In the genomic region with DNA sequence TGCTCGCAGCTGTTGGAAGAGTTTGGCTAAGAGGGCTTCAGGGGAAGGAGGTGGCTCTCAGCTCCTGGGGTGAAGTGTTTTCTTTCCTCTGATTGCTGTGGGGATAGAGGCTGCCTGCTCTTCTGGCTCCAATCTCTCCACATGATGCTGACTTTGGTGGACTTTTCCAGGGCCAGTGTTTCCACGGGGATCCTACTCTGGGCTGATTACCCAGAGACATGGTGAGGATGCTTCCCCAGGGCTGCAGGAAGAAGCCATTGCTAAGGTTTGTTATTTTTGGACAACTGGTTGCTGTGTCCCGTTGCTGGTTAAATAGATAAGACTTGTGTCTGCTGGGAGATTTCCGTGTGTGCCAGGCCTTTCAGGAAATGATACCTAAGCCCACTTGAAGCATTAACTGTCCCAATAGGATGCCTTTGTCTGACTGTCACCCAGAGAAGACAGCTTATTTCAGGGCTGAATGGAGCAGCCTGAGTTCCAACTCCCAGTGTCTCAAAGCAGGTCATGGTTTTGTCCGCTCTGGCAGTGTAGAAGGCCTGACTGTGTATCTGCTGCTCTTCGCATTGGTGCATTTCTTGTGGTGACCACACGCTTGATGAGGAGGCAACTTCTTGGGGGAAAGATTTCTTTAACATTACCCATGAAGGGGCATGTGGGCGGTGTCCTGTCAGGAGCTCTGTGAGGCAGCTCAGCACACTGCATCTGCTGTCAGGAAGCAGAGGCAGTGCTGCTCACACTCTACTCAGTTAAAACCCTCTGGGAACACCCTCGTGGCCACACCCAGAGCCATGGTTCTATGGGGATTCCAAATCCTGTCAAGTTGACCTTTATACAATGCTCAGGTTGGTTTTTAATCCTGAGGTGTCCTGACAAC, we compare ENCODE assay signal across 16 mouse cellular contexts.
DNase-seq lines count a peak whose midpoint lies in the region; ATAC-seq and TF ChIP-seq lines count a peak whose summit lies in the region.
"Had no signal": no experiment of that assay in that cellular context is flagged by ENCODE, and none has a peak within 500 bp of the region (broad histone marks: within the 10 kb centered on the region; RNA-seq: fewer than 3 reads in every experiment).

No protein-coding gene starts in this region.

- no peak for DNase-seq in hindbrain, embryonic 10.5 days (ENCODE audit: low spot score)
- peak; percentile 25 for DNase-seq in retina, postnatal 1 day
- no peak for DNase-seq in retina, embryonic 14.5 days (ENCODE audit: low spot score)
- DNase-seq in heart, postnatal 10 days: peak; percentile 7 to 10
- DNase-seq in left cerebral cortex, adult 2 months (ENCODE audit: extremely low spot score in 1 of 2, low spot score in 2 of 2): no peak
- no peak for DNase-seq in layer of hippocampus, adult 8-10 months (ENCODE audit: low spot score in 2 of 2)
- DNase-seq: cerebellum, postnatal 14 days; gastrocnemius, adult 2 months; kidney, postnatal 36 days; lung, postnatal 4 days; right cerebral cortex, postnatal 14 days had no signal

- H3K9me3 ChIP-seq in hindbrain, embryonic 10.5 days: 0 out of 2 replicates have a peak, but pooled peaks cover under 1% of the 10 kb centered on the region
- no peaks in the 10 kb centered on the region for H3K9me3 ChIP-seq in hindbrain, embryonic 16.5 days (ENCODE audit: control insufficient read depth, low read length)
- H3K9me3 ChIP-seq: embryonic facial prominence, embryonic 15.5 days; forebrain, embryonic 15.5 days had no signal

- WGBS in hindbrain, embryonic 10.5 days: 40% methylated on average over 9 of the region's 9 CpGs
- WGBS in hindbrain, embryonic 16.5 days: 43% methylated on average over 9 of the region's 9 CpGs

- no peak for ATAC-seq in hindbrain, embryonic 16.5 days
- ATAC-seq: CD4-positive, CD25-positive, alpha-beta regulatory T cell, adult 4 months; forebrain, embryonic 15.5 days; inflammation-experienced regulatory T-cells, adult 6 months had no signal

- no peak overlapping the region for H3K4me2 ChIP-seq in hindbrain, embryonic 16.5 days (ENCODE audit: low read length)
- H3K4me2 ChIP-seq: embryonic facial prominence, embryonic 15.5 days; forebrain, embryonic 15.5 days had no signal

- TF ChIP-seq CTCF in left cerebral cortex, adult 2 months (IDR thresholded peaks at IDR 0.05): no peak

- H3K36me3 ChIP-seq in hindbrain, embryonic 10.5 days: no peaks in the 10 kb centered on the region
- no peaks in the 10 kb centered on the region for H3K36me3 ChIP-seq in hindbrain, embryonic 16.5 days (ENCODE audit: control insufficient read depth, insufficient read depth, low read length)
- H3K36me3 ChIP-seq: embryonic facial prominence, embryonic 15.5 days; forebrain, embryonic 15.5 days had no signal

- peak overlapping the region; percentile 43; the same call in 1 of the 2 replicates for H3K27ac ChIP-seq in hindbrain, embryonic 10.5 days
- H3K27ac ChIP-seq in hindbrain, embryonic 16.5 days (ENCODE audit: low read depth, low read length): no peak overlapping the region; the same call in 1 of the 2 replicates
- no peak overlapping the region for H3K27ac ChIP-seq in left cerebral cortex, adult 2 months
- H3K27ac ChIP-seq: embryonic facial prominence, embryonic 15.5 days; forebrain, embryonic 15.5 days; gastrocnemius, adult 2 months had no signal

- intact Hi-C loops in heart, postnatal 10 days (cut with DNase I): no loop called here
- intact Hi-C loops in left cerebral cortex, adult 2 months (cut with DNase I): no loop called here

- H3K27me3 ChIP-seq in hindbrain, embryonic 10.5 days (ENCODE audit: insufficient read depth, poor library complexity, severe bottlenecking): no peaks in the 10 kb centered on the region
- no peaks in the 10 kb centered on the region for H3K27me3 ChIP-seq in hindbrain, embryonic 16.5 days (replicated peaks; ENCODE audit: control insufficient read depth, insufficient read depth, low read length)
- H3K27me3 ChIP-seq: embryonic facial prominence, embryonic 15.5 days; forebrain, embryonic 15.5 days had no signal

- H3K4me1 ChIP-seq in hindbrain, embryonic 10.5 days (replicated peaks): peaks cover 19% of the 10 kb centered on the region
- peaks cover 3% of the 10 kb centered on the region; the same call in 1 of the 2 replicates for H3K4me1 ChIP-seq in hindbrain, embryonic 16.5 days (ENCODE audit: control insufficient read depth, insufficient read depth, low read depth, low read length)
- H3K4me1 ChIP-seq: embryonic facial prominence, embryonic 15.5 days had no signal

- no peak overlapping the region for H3K4me3 ChIP-seq in hindbrain, embryonic 10.5 days
- H3K4me3 ChIP-seq in hindbrain, embryonic 16.5 days (ENCODE audit: low read length): no peak overlapping the region
- H3K4me3 ChIP-seq in left cerebral cortex, adult 2 months: no peak overlapping the region
- H3K4me3 ChIP-seq: embryonic facial prominence, embryonic 15.5 days; forebrain, embryonic 15.5 days; gastrocnemius, adult 2 months had no signal

- no peak overlapping the region for H3K9ac ChIP-seq in hindbrain, embryonic 16.5 days (ENCODE audit: low read depth, low read length)
- H3K9ac ChIP-seq: embryonic facial prominence, embryonic 15.5 days; forebrain, embryonic 15.5 days had no signal

Comparison
In these comparisons a context has a peak if more than half of its experiments do, and no peak if none do; other contexts are left out.
1. DNase-seq: peak in retina, postnatal 1 day (single experiment) and heart, postnatal 10 days (2 of 2); none in hindbrain, embryonic 10.5 days (single experiment), retina, embryonic 14.5 days (single experiment), left cerebral cortex, adult 2 months (0 of 2) and layer of hippocampus, adult 8-10 months (0 of 2).